Mouse (Mus musculus) mouse embryonic stem cell (cell line): ENCODE results near the gene Lrch4.
"Not testable (repeated sequence)": the region's sequence is repeated elsewhere in the genome, so short reads cannot be mapped to it uniquely, and the experiment has no call there.

ENCODE experiments used
- in situ Hi-C, 2 experiments: fragments of 300-500 bp; cut with MboI; formaldehyde crosslinking; loops; 1 replicate in 1 of 2; 3 replicates in 1 of 2; pipeline ENCODE4 v1.14.3; 2019 to 2020; ENCODE audit warnings: low sequenced_read_pairs in 2 of 2, low pct_unique_long_range_greater_than_20kb in 1 of 2, mixed read lengths in 1 of 2; ENCODE audit not compliant: unreplicated experiment in 1 of 2

Gene Lrch4

GRCm38 (mm10) chr5:137610548-137611244 is 18.2 kb upstream of the Lrch4 start:
- in situ Hi-C loops = no loop called here

- in situ Hi-C loops = no loop called here
Measured at GRCm38 (mm10) chr5:137611245-137611602, 17.7 kb upstream of the Lrch4 start.

- in situ Hi-C loops = no loop called here
Measured at GRCm38 (mm10) chr5:137613076-137613475, 15.8 kb upstream of the Lrch4 start.

- in situ Hi-C loops = no loop called here
Measured at GRCm38 (mm10) chr5:137613550-137613949, 15.4 kb upstream of the Lrch4 start, which contains the start of gene Pcolce. Gene Pcolce (minus strand): TSS chr5:137613784.

GRCm38 (mm10) chr5:137614921-137615320 is 14.0 kb upstream of the Lrch4 start:
- in situ Hi-C loops = not testable (repeated sequence)

GRCm38 (mm10) chr5:137615347-137615746 is 13.6 kb upstream of the Lrch4 start:
- in situ Hi-C loops = no loop called here

DNA sequence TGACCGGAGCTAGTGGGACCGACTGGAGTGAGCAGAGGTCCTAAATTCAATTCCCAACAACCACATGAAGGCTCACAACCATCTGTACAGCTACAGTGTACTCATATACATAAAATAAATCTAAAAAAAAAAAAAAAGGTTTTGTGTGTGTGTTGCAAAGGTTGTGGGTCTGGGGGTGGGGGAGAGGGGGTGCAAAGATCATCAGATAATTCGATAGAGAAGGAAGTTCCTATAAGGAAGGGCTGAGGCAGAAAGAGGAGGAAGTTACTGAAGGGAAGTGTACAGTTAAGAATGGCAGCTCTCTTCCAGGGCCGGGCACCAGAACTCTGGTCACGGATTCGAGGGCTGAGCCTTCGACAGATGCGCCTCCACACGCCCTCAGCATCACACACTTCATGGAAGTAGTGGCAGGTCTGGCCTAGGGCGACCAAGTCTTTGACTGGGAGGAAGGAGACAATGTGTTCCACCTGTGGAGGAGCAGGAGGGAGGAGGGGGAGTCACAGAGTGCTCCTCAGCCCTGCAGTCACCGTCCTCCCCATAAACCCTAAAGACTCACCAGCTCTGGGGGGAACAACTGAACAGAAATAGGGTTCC is 4.9 kb upstream of the Lrch4 start:
- in situ Hi-C loops = no loop called here

DNA sequence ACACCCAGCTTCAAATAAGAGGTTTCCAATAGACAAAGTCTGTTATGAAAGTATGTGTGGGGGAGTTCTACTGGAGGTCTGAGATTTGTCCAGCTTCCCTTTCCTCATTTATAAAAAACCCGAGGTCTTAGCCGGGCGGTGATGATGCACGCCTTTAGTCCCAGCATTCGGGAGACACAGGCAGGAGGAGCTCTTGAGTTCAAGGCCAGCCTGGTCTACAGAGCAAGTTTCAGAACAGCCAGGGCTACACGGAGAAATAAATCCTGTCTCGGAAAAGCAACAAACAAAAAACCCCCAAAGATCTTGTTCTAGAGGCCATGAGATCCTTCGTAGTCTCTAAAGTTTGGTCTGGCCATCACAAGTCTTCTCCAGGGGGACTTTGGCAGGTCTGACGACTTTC is 930 bp upstream of the Lrch4 start:
- in situ Hi-C loops = no loop called here

- in situ Hi-C loops = no loop called here
Measured at GRCm38 (mm10) chr5:137629306-137629721, 393 bp downstream of the Lrch4 start.

GRCm38 (mm10) chr5:137629906-137630545 is 1.1 kb downstream of the Lrch4 start:
- in situ Hi-C loops = no loop called here

DNA sequence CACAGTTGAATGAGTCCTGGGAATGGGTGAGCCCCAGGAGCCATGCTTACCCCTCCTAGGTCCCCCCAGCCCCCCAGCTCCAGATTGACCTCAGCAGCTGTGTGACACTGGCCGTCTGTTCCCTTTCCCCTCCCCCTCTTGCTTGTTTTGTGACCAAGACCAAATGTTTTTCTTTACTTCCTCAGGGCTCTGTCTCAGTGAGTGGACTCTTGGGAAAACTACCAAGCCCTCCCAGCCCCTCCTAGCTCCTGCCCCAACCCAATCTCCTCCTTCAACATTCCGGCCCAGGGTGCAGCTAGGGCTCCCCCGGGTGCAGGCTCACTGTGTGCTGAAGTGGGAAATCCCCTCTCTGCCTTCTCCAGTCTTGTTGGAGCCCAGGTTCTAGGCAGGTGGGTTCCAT is 1.7 kb downstream of the Lrch4 start:
- in situ Hi-C loops = no loop called here

DNA sequence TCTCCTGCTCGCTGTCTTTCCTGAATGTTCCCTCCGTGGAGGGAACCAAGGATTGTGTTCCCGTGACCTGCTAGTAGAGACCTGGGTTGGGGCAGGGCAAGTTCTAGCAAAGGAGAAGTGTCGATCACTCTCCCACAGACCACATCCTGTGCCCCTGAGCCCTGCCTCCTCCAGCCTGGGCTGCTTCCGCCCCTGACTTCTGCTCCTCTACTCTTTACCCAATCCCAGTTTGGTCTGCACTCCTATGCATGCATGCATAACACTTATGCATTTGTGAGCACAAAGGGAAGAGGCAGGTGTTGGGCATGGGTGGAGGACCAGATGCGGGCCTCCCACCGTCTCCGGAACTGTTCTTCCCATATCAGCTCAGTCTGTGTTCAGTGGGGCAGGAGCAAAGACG is 2.2 kb downstream of the Lrch4 start:
- in situ Hi-C loops = no loop called here

GRCm38 (mm10) chr5:137631591-137631990 is 2.7 kb downstream of the Lrch4 start:
- in situ Hi-C loops = no loop called here

GRCm38 (mm10) chr5:137633397-137634084 is 4.6 kb downstream of the Lrch4 start:
- in situ Hi-C loops = no loop called here

DNA sequence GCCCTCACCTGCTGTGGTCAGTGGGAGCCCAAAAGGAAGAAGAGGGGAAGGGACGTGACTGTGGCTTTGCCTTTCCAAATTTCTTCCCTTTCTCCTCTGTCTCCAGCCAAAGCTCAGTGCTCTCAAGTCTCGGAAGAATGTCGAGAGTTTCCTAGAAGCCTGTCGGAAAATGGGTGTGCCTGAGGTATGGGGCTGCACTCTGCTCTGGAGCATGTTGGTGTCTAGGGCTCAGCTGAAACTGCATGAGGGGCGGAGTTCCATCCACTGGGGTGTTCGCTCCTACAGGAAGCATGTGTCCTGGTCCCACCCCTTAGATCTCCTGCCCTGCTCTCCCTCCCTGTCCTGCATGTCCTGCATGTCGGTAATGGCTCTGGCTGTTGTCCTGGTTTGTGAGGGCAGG is 10.6 kb downstream of the Lrch4 start:
- in situ Hi-C loops = no loop called here

GRCm38 (mm10) chr5:137641054-137641453 is 12.1 kb downstream of the Lrch4 start, which contains the start of gene Sap25:
Gene Sap25 (plus strand): TSS chr5:137641334.
- in situ Hi-C loops = no loop called here

GRCm38 (mm10) chr5:137642886-137643285 is 14.0 kb downstream of the Lrch4 start:
- in situ Hi-C loops = no loop called here

DNA sequence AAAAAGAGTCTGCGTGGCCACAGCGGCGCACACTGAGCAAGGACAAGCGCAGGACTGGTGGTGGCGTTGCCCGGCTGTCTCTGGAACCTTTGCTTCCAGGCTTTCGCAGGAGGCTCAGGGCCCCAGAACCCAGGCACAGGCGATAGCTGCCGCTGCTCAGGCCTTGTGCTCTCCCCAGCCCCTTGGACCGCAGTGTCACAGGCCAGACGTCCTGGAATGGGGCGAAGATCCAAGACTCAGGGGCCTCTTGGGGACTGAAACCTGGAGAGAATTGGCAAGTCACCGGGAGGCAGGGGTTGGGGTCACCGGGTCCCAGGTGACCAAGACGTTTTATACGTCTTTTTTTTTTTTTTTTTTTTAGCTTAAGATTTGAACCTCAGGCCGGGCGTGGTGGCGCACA is 15.6 kb downstream of the Lrch4 start:
- in situ Hi-C loops = no loop called here

GRCm38 (mm10) chr5:137645091-137645651 is 16.2 kb downstream of the Lrch4 start:
- in situ Hi-C loops = no loop called here
